Mouse (Mus musculus) ES-Bruce4 (cell line): Measurements from ENCODE around the gene Selenos. TPM values are rescaled to one million over a fixed set of nuclear protein-coding genes. Genes with fewer than 3 reads are reported as not detected.

ENCODE experiments used
- H3K27ac ChIP-seq: 2 replicates; pipeline ENCODE4 v1.5.1; 2012; ENCODE audit warnings: low read length, inconsistent platforms; ENCODE audit not compliant: insufficient read depth
- H3K27me3 ChIP-seq: 2 replicates; pipeline ENCODE4 v1.6.1; 2012; ENCODE audit warnings: mild to moderate bottlenecking, low read length, inconsistent platforms; ENCODE audit not compliant: control insufficient read depth, poor library complexity, insufficient read depth, severe bottlenecking
- H3K36me3 ChIP-seq: 2 replicates; pipeline ENCODE4 v1.6.1; 2012; ENCODE audit warnings: inconsistent platforms, mild to moderate bottlenecking, low read length, moderate library complexity; ENCODE audit not compliant: control insufficient read depth, poor library complexity, insufficient read depth, severe bottlenecking
- H3K4me1 ChIP-seq: one replicate; pipeline ENCODE4 v1.8.1; 2011; ENCODE audit warnings: low read length; ENCODE audit not compliant: control insufficient read depth, insufficient read depth
- H3K4me3 ChIP-seq: 2 replicates; pipeline ENCODE4 v1.5.1; 2011; ENCODE audit warnings: low read depth, mild to moderate bottlenecking, low read length
- H3K9ac ChIP-seq: 2 replicates; pipeline ENCODE4 v1.6.1; 2012; ENCODE audit warnings: low read depth, mild to moderate bottlenecking, inconsistent platforms; ENCODE audit not compliant: poor library complexity, severe bottlenecking
- H3K9me3 ChIP-seq: replicated peaks from 2 replicates; pipeline ENCODE4 v1.6.1; 2012; ENCODE audit warnings: mild to moderate bottlenecking, low read length, inconsistent platforms; ENCODE audit not compliant: control insufficient read depth, poor library complexity, insufficient read depth, severe bottlenecking
- CTCF ChIP-seq: IDR thresholded peaks from one replicate; pipeline ENCODE4 v1.8.1; 2011; ENCODE audit warnings: low read depth, low read length
- EP300 ChIP-seq: IDR thresholded peaks from 2 replicates; pipeline ENCODE4 v1.6.1; 2011; ENCODE audit warnings: low read depth, low read length; ENCODE audit not compliant: insufficient read depth
- POLR2A ChIP-seq: IDR thresholded peaks from one replicate; pipeline ENCODE4 v1.8.1; 2011; ENCODE audit warnings: low read length; ENCODE audit not compliant: insufficient read depth
- polyA plus RNA-seq: library from polyadenylated mRNA; stranded (reverse); fragments of >200 nt; gene quantifications from 2 replicates; pipeline ENCODE4 v1.2.4, GENCODE M21; 2011; ENCODE audit warnings: low read depth; ENCODE audit not compliant: missing spikeins, insufficient read depth, insufficient read length

Gene Selenos
- polyA plus RNA-seq, 1 experiment, result 42.9 TPM

DNA sequence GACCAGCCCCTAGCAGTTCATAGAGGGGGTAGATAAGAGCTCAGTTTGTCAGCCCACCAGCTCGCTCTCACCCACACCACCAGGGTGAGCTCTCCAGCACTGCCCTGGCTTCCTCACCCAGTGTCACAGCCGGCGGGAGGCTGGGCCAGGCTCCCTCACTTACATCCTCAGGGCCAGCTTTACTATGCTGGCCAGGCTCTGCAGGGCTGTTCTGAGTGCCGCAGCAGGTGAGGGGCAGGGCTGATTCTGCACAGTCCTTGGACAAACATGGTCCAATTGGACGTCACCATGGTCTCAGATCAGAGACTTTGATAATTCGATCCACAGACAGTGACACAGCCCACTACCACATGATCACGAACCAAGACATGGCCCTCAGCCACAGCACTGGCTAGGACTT is 12.1 kb downstream of the Selenos start:
- Histone ChIP-seq H3K9ac (no peak overlapping the region), H3K27me3 (no peaks in the 10 kb centered on the region), H3K9me3 (no peaks in the 10 kb centered on the region), H3K36me3 (peaks cover 22% of the 10 kb centered on the region), H3K4me1 (no peaks in the 10 kb centered on the region), H3K27ac (no peak overlapping the region), H3K4me3 (no peak overlapping the region)
- TF ChIP-seq EP300 (no peak), CTCF (no peak), POLR2A (no peak)

- Histone ChIP-seq H3K27me3 (no peaks in the 10 kb centered on the region), H3K9ac (no peak overlapping the region), H3K9me3 (no peaks in the 10 kb centered on the region), H3K4me3 (no peak overlapping the region), H3K4me1 (no peaks in the 10 kb centered on the region), H3K36me3 (peaks cover 13% of the 10 kb centered on the region), H3K27ac (no peak overlapping the region)
- no peak for TF ChIP-seq POLR2A
- no peak for TF ChIP-seq EP300
- TF ChIP-seq CTCF, result no peak
Observed at GRCm38 (mm10) chr7:66092656-66093055, 13.2 kb downstream of the Selenos start.

DNA sequence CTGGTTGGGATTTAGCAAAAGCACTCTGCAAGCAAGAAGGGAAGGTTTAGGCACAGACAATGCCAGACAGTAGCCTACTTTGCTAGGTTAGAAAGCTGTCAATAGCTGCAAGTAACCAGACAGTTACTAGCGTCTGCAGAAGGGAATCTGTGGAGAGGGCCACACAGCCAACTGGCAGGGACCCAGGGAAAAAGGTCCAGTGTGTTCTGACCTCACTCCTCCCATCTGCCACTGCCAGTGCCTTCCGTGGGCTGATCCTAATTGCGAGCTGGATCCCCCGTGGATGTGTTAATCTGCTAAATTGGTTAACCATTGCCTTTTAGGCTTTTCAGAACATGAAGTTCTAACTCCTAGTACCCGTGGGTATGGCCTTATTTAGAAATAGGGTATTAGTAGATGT is 14.7 kb downstream of the Selenos start:
- no peaks in the 10 kb centered on the region for H3K27me3 ChIP-seq
- H3K9me3 ChIP-seq, result no peaks in the 10 kb centered on the region
- H3K9ac ChIP-seq, result no peak overlapping the region
- peaks cover 4% of the 10 kb centered on the region for H3K36me3 ChIP-seq
- H3K4me3 ChIP-seq, result no peak overlapping the region
- TF ChIP-seq CTCF, result no peak
- no peak for TF ChIP-seq EP300
- no peak for TF ChIP-seq POLR2A
- no peak overlapping the region for H3K27ac ChIP-seq
- no peaks in the 10 kb centered on the region for H3K4me1 ChIP-seq

- no peak overlapping the region for H3K4me3 ChIP-seq
- no peak overlapping the region for H3K27ac ChIP-seq
- H3K36me3 ChIP-seq, result no peaks in the 10 kb centered on the region
- no peaks in the 10 kb centered on the region for H3K4me1 ChIP-seq
- no peaks in the 10 kb centered on the region for H3K27me3 ChIP-seq
- no peak overlapping the region for H3K9ac ChIP-seq
- no peaks in the 10 kb centered on the region for H3K9me3 ChIP-seq
- TF ChIP-seq CTCF, result no peak
- TF ChIP-seq EP300, result no peak
- TF ChIP-seq POLR2A, result no peak
Observed at GRCm38 (mm10) chr7:66098803-66099202, 19.4 kb downstream of the Selenos start.

DNA sequence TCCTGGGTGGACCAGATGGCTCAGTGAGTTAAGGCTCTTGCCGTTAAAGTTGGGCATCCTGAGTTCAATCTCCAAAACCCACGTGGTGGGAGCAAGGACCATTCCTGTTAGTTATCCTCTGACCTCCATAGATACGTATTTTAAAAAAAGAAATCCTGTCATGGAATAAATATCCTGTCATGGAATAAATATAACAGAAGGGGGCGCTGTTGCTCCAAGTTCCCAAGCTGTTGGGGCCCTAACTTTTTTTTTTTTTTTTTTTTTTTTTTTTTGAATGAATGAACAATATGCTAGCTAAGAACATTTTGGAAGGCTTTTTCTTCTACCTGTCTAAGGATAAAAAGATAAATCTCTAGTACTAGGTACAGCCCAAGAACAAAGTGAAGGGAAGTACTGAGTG is 22.4 kb downstream of the Selenos start:
- H3K4me3 ChIP-seq, result no peak overlapping the region
- no peaks in the 10 kb centered on the region for H3K9me3 ChIP-seq

DNA sequence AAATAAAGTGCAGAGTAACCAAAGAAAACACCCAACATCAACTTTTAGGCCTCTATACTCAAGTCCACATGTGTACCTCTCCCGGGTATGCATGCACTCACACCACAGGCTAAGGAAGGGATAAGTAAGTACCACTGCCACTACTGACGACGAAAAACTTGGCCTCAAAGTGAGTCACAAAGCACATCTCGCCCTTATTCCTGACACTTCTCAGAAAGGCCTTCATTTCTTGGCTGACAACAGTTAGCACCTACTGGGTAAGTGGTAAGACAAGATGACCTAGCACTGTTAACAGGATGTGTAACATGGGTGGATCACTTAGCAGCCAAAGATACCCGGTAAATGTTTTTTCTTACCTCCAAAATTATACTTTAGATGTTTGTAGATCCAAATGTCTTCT is 25.1 kb downstream of the Selenos start:
- H3K27ac ChIP-seq, result no peak overlapping the region
- no peaks in the 10 kb centered on the region for H3K9me3 ChIP-seq
- no peak overlapping the region for H3K9ac ChIP-seq
- no peaks in the 10 kb centered on the region for H3K36me3 ChIP-seq
- no peaks in the 10 kb centered on the region for H3K27me3 ChIP-seq
- TF ChIP-seq POLR2A, result no peak
- no peak for TF ChIP-seq CTCF
- TF ChIP-seq EP300, result no peak
- H3K4me3 ChIP-seq, result no peak overlapping the region
- H3K4me1 ChIP-seq, result no peaks in the 10 kb centered on the region

More for the DNA sequence above, 22.4 kb downstream of the Selenos start:
- TF ChIP-seq POLR2A (no peak), CTCF (no peak), EP300 (no peak)
- H3K9ac ChIP-seq, result no peak overlapping the region
- H3K4me1 ChIP-seq, result no peaks in the 10 kb centered on the region
- no peaks in the 10 kb centered on the region for H3K27me3 ChIP-seq
- H3K27ac ChIP-seq, result no peak overlapping the region
- H3K36me3 ChIP-seq, result no peaks in the 10 kb centered on the region
